Mouse (Mus musculus): ENCODE results near the gene Adamtsl2. TPM values are rescaled to one million over a fixed set of nuclear protein-coding genes. Genes with fewer than 3 reads are reported as not detected.

The Adamtsl2 gene
- polyA plus RNA-seq, 1 experiment from 2014 or later, result 4.0 TPM

DNA sequence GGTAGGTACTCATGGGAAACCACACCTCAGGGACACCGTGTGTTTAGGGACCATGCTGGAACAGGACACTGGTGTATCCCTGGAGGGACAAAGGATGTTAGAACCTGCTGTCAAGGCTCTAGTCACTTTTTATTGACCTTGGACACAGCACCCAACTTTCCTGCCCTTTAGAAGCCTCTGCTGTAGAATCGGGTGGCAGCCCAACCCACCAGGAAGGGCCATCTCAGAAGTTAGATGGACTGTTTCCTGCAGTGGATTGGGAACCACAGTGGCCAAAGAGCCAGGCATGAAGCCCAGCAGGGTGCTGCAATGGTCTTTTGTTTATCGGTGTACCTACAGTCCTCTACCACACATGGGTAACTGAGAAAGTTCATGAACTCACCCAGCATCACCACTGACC is 34.5 kb upstream of the Adamtsl2 start:
- Histone ChIP-seq H3K36me3 (ENCODE audit: control insufficient read depth, insufficient read depth, low read length) (no peaks in the 10 kb centered on the region), H3K4me2 (ENCODE audit: low read depth, low read length) (no peak overlapping the region), H3K4me1 (ENCODE audit: control insufficient read depth, insufficient read depth, low read length) (no peaks in the 10 kb centered on the region; the same call in 1 of the 2 replicates), H3K9me3 (replicated peaks; ENCODE audit: control insufficient read depth, low read length) (no peaks in the 10 kb centered on the region), H3K9ac (ENCODE audit: low read length) (no peak overlapping the region), H3K27ac (ENCODE audit: low read length) (no peak overlapping the region), H3K27me3 (ENCODE audit: control insufficient read depth, insufficient read depth, low read length) (no peaks in the 10 kb centered on the region), H3K4me3 (replicated peaks; ENCODE audit: low read length) (no peak overlapping the region)
- WGBS, result 77% methylated on average over 3 of the region's 3 CpGs
- no peak for ATAC-seq (ENCODE audit: insufficient read depth, low FRiP score)

DNA sequence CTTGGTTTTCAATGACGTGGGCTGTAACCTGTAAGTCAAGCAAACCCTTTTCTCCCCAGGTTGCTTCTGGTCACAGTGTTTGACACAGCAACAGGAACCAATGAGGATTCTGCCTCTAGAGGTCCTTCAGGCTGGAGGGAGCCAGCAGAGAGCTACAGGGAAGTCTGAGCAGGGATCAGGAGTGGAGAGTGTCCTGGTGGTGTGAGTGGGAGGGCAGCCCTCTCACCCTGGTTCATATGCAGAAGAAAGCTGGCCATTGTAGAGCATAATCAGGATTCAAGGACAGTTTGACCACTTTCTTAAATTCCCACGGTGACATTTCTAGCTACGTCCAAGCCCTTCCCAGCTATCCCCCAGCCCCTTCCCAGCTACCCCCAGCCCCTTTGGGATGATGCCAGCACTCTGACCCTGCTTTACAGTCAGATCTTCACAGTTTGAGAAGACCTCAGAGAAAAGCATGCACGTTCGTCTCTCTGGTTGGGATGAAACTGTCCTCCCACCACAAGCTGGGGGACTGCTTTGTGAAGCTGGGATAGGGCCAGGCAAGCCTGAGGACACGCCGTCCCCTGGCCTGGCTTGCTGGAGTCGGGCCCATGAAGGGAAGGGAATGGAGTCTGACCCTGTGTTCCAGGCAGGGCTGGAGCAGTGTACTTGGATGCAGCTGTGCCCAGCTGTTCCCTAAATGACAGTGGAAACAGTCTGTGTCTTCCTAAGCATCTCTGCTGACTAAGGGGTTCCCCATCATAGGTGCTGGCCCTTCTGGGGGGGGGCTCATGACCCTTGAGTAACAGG is 33.0 kb upstream of the Adamtsl2 start:
- H3K27me3 ChIP-seq (ENCODE audit: control insufficient read depth, insufficient read depth, low read length), result no peaks in the 10 kb centered on the region
- 40% methylated on average over 8 of the region's 8 CpGs for WGBS
- no peak overlapping the region for H3K4me3 ChIP-seq (replicated peaks; ENCODE audit: low read length)
- peak; percentile 84 for ATAC-seq (ENCODE audit: insufficient read depth, low FRiP score)
- no peak overlapping the region for H3K4me2 ChIP-seq (ENCODE audit: low read depth, low read length)
- H3K4me1 ChIP-seq (ENCODE audit: control insufficient read depth, insufficient read depth, low read length), result no peaks in the 10 kb centered on the region; the same call in 1 of the 2 replicates
- H3K9ac ChIP-seq (ENCODE audit: low read length), result no peak overlapping the region
- no peaks in the 10 kb centered on the region for H3K9me3 ChIP-seq (replicated peaks; ENCODE audit: control insufficient read depth, low read length)
- H3K27ac ChIP-seq (ENCODE audit: low read length), result peak overlapping the region; percentile 81
- H3K36me3 ChIP-seq (ENCODE audit: control insufficient read depth, insufficient read depth, low read length), result no peaks in the 10 kb centered on the region

DNA sequence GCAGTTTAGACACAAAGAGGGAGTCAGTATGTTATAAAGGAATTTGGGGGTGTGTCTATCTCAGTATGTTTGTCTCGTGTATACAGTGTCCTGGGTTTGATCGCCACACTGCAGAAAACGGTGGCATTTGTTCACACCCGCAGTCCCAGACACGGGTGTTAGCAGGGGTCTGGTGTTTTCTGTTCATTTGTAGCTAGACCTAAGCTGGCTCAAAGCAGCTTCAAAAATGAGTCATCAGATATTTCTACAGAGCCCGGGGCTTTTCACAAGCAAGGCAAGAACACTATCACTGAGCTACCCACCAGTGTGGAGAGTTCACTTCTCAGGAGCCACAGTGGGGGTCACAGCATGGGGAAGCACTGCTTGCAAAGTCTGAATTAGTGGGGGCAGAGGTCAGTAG is 29.8 kb upstream of the Adamtsl2 start:
- H3K4me3 ChIP-seq (replicated peaks; ENCODE audit: low read length), result no peak overlapping the region
- no peaks in the 10 kb centered on the region for H3K27me3 ChIP-seq (ENCODE audit: control insufficient read depth, insufficient read depth, low read length)
- H3K27ac ChIP-seq (ENCODE audit: low read length), result no peak overlapping the region
- H3K9me3 ChIP-seq (replicated peaks; ENCODE audit: control insufficient read depth, low read length), result no peaks in the 10 kb centered on the region
- no peak for ATAC-seq (ENCODE audit: insufficient read depth, low FRiP score)
- no peak overlapping the region for H3K4me2 ChIP-seq (ENCODE audit: low read depth, low read length)
- 46% methylated on average over 6 of the region's 6 CpGs for WGBS
- no peaks in the 10 kb centered on the region for H3K36me3 ChIP-seq (ENCODE audit: control insufficient read depth, insufficient read depth, low read length)
- H3K4me1 ChIP-seq (ENCODE audit: control insufficient read depth, insufficient read depth, low read length), result no peaks in the 10 kb centered on the region; the same call in 1 of the 2 replicates
- no peak overlapping the region for H3K9ac ChIP-seq (ENCODE audit: low read length)

DNA sequence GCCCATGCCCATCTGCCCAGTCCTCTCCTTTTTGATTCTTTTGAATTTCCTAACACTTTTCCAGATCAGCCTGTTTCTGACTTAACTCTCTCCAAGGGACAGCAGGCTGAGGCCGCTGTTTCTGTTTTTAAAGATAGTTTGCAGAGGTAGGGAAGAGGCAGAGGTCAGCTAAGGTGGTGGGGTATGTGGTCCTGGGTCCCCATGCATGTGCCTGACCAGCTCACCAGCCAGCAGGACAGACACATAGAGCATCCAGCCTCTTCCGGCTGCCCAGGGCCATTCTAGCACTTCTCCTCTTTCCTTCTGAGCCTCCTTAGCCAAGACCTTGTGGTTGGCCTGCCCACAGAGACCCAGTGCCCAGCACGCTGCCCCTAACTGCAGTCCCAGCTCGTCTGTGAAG is 20.9 kb upstream of the Adamtsl2 start:
- H3K4me2 ChIP-seq (ENCODE audit: low read depth, low read length), result peak overlapping the region; percentile 18; the same call in 1 of the 2 replicates

DNA sequence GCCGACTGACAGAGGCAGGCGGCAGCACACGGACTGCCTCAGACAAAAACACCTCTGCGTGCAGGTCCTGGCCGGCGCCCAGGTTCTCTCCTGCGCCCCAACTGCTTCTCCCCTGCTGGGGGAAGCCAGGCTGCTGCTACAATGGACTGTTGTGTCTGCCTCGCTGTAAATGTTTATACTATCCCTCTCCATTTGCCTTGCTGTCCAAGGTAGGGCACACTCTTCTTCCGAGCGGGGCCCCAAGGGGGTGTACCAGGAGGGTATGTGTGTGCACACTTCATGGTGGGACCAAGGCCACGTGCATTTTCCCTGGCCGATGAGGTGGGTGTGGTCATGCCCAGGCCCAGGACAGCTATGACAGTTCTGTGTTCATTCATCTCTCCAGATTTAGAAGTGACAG is 20.4 kb upstream of the Adamtsl2 start:
- peak overlapping the region; percentile 18; the same call in 1 of the 2 replicates for H3K4me2 ChIP-seq (ENCODE audit: low read depth, low read length)
- ATAC-seq (ENCODE audit: insufficient read depth, low FRiP score), result peak; percentile 9; the same call in 1 of the 2 replicates
- no peaks in the 10 kb centered on the region for H3K9me3 ChIP-seq (replicated peaks; ENCODE audit: control insufficient read depth, low read length)
- H3K36me3 ChIP-seq (ENCODE audit: control insufficient read depth, insufficient read depth, low read length), result no peaks in the 10 kb centered on the region
- H3K27me3 ChIP-seq (ENCODE audit: control insufficient read depth, insufficient read depth, low read length), result no peaks in the 10 kb centered on the region
- WGBS, result 16% methylated on average over 12 of the region's 12 CpGs
- H3K4me1 ChIP-seq (ENCODE audit: control insufficient read depth, insufficient read depth, low read length), result peaks cover 14% of the 10 kb centered on the region; the same call in 1 of the 2 replicates
- H3K27ac ChIP-seq (ENCODE audit: low read length), result no peak overlapping the region
- no peak overlapping the region for H3K4me3 ChIP-seq (replicated peaks; ENCODE audit: low read length)
- no peak overlapping the region for H3K9ac ChIP-seq (ENCODE audit: low read length)

More for the DNA sequence above, 20.9 kb upstream of the Adamtsl2 start:
- no peaks in the 10 kb centered on the region for H3K9me3 ChIP-seq (replicated peaks; ENCODE audit: control insufficient read depth, low read length)
- H3K4me1 ChIP-seq (ENCODE audit: control insufficient read depth, insufficient read depth, low read length), result peaks cover 14% of the 10 kb centered on the region; the same call in 1 of the 2 replicates
- H3K27me3 ChIP-seq (ENCODE audit: control insufficient read depth, insufficient read depth, low read length), result no peaks in the 10 kb centered on the region
- H3K27ac ChIP-seq (ENCODE audit: low read length), result no peak overlapping the region
- no peak overlapping the region for H3K4me3 ChIP-seq (replicated peaks; ENCODE audit: low read length)
- 0 out of 2 replicates have a peak overlapping the region, but pooled peaks have one; percentile 43 for H3K9ac ChIP-seq (ENCODE audit: low read length)
- no peaks in the 10 kb centered on the region for H3K36me3 ChIP-seq (ENCODE audit: control insufficient read depth, insufficient read depth, low read length)
- 39% methylated on average over 4 of the region's 4 CpGs for WGBS
- no peak for ATAC-seq (ENCODE audit: insufficient read depth, low FRiP score)

DNA sequence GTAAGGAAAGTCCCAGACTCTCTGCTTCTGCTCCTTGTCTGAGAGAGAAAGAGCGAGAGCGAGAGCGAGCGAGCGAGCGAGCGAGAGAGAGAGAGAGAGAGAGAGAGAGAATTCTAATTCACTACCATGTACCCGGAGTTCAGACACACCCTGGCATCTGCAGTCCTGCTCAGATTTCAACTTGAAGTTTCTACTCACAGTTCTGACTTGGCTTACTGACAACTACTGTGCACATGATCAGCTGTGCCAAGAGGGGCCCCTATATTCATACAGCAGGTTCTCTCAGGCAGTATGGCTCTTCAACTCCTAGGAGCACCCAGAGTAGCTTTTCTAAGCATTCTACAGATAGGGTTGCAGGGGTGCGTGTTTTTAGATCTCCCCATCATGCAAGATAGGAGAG is 20.0 kb upstream of the Adamtsl2 start:
- H3K36me3 ChIP-seq (ENCODE audit: control insufficient read depth, insufficient read depth, low read length), result no peaks in the 10 kb centered on the region
- H3K27me3 ChIP-seq (ENCODE audit: control insufficient read depth, insufficient read depth, low read length), result no peaks in the 10 kb centered on the region
- WGBS, result 74% methylated on average over 9 of the region's 9 CpGs
- H3K4me1 ChIP-seq (ENCODE audit: control insufficient read depth, insufficient read depth, low read length), result peaks cover 14% of the 10 kb centered on the region; the same call in 1 of the 2 replicates
- no peak overlapping the region for H3K4me3 ChIP-seq (replicated peaks; ENCODE audit: low read length)
- H3K9me3 ChIP-seq (replicated peaks; ENCODE audit: control insufficient read depth, low read length), result no peaks in the 10 kb centered on the region
- ATAC-seq (ENCODE audit: insufficient read depth, low FRiP score), result no peak
- H3K4me2 ChIP-seq (ENCODE audit: low read depth, low read length), result 0 out of 2 replicates have a peak overlapping the region, but pooled peaks have one; percentile 18
- no peak overlapping the region for H3K9ac ChIP-seq (ENCODE audit: low read length)
- H3K27ac ChIP-seq (ENCODE audit: low read length), result no peak overlapping the region

DNA sequence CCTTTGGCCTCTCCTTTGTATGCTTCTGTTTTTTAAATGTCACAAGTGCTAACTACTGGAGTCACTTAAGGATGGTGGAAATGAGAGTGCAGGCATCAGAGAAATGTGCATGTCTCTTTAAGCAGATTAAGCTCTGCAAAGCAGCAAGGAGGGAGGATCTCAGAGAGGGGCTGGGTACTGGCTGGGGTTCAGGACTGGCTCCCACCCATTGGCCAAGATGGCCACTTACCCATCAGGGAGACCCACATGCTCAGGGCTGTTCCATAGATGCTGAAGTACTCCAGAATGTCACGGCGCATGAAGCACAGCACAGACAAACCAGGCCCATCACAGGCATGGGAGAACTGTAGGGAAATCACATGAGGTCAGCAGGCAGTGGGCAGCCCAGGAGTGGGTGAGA is 12.1 kb upstream of the Adamtsl2 start:
- peaks cover 15% of the 10 kb centered on the region for H3K4me1 ChIP-seq (ENCODE audit: control insufficient read depth, insufficient read depth, low read length)
- 92% methylated on average over 2 of the region's 2 CpGs for WGBS
- no peaks in the 10 kb centered on the region for H3K36me3 ChIP-seq (ENCODE audit: control insufficient read depth, insufficient read depth, low read length)
- no peaks in the 10 kb centered on the region for H3K9me3 ChIP-seq (replicated peaks; ENCODE audit: control insufficient read depth, low read length)
- no peak overlapping the region for H3K9ac ChIP-seq (ENCODE audit: low read length)
- ATAC-seq (ENCODE audit: insufficient read depth, low FRiP score), result no peak
- H3K4me2 ChIP-seq (ENCODE audit: low read depth, low read length), result no peak overlapping the region
- H3K27ac ChIP-seq (ENCODE audit: low read length), result no peak overlapping the region
- H3K4me3 ChIP-seq (replicated peaks; ENCODE audit: low read length), result no peak overlapping the region
- H3K27me3 ChIP-seq (ENCODE audit: control insufficient read depth, insufficient read depth, low read length), result no peaks in the 10 kb centered on the region

DNA sequence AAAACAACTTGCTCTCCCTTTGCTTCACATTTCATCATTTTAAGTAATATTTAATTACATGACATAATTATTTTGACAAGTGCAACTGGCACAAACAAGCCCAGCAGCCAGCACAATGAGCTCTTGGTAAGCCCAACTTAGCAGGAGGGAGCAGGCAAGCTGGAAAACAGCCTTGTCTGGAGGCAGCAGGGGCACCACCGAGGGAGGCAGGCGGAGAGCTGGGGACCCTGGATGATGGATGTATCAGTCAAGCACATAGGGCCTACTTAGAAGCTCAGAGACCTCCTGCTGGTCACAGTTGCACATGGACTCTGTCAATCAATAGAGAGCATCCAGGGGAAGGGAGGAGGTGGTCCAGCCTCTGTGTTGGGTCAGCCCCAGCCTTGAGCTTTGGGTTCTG is 11.2 kb upstream of the Adamtsl2 start:
- H3K27me3 ChIP-seq (ENCODE audit: control insufficient read depth, insufficient read depth, low read length), result no peaks in the 10 kb centered on the region
- no peak overlapping the region for H3K9ac ChIP-seq (ENCODE audit: low read length)
- H3K4me2 ChIP-seq (ENCODE audit: low read depth, low read length), result no peak overlapping the region
- H3K4me3 ChIP-seq (replicated peaks; ENCODE audit: low read length), result no peak overlapping the region
- 25% methylated on average over 2 of the region's 2 CpGs for WGBS
- H3K27ac ChIP-seq (ENCODE audit: low read length), result no peak overlapping the region
- no peaks in the 10 kb centered on the region for H3K9me3 ChIP-seq (replicated peaks; ENCODE audit: control insufficient read depth, low read length)
- no peak for ATAC-seq (ENCODE audit: insufficient read depth, low FRiP score)
- H3K4me1 ChIP-seq (ENCODE audit: control insufficient read depth, insufficient read depth, low read length), result peaks cover 17% of the 10 kb centered on the region
- no peaks in the 10 kb centered on the region for H3K36me3 ChIP-seq (ENCODE audit: control insufficient read depth, insufficient read depth, low read length)

DNA sequence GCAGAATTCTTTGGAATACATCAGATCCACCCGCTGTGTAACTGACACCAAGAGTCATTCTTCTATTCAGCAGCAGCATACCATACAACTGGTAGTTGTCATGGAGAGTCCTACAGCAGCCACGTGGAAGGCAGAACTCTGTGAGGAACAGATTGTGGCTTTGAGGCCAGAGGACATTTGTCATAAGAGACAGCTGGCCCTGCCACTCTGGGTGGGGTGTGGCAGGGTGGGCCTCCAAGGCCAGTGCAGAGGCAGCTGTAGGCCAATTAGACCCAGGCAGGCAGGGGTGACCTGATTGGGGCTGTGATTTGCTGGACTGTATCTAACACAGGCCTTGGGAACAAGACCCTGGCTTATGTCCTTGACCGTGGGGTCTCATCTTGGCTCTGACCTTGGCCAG is 9.5 kb upstream of the Adamtsl2 start:
- no peaks in the 10 kb centered on the region for H3K36me3 ChIP-seq (ENCODE audit: control insufficient read depth, insufficient read depth, low read length)
- WGBS, result 51% methylated on average over 3 of the region's 3 CpGs
- no peak overlapping the region for H3K4me3 ChIP-seq (replicated peaks; ENCODE audit: low read length)
- no peak overlapping the region for H3K9ac ChIP-seq (ENCODE audit: low read length)
- H3K4me2 ChIP-seq (ENCODE audit: low read depth, low read length), result no peak overlapping the region
- peaks cover 17% of the 10 kb centered on the region for H3K4me1 ChIP-seq (ENCODE audit: control insufficient read depth, insufficient read depth, low read length)
- ATAC-seq (ENCODE audit: insufficient read depth, low FRiP score), result 0 out of 2 replicates have a peak, but pooled peaks have one; percentile 18
- H3K27me3 ChIP-seq (ENCODE audit: control insufficient read depth, insufficient read depth, low read length), result no peaks in the 10 kb centered on the region
- H3K27ac ChIP-seq (ENCODE audit: low read length), result no peak overlapping the region
- H3K9me3 ChIP-seq (replicated peaks; ENCODE audit: control insufficient read depth, low read length), result no peaks in the 10 kb centered on the region

All from stomach, embryonic 16.5 days (tissue).